In genomic region chr4:155397511-155398221, GRCm38 (mm10) we compare ENCODE assay signal across 8 mouse cellular contexts. TPM values are rescaled to one million over a fixed set of nuclear protein-coding genes. Genes with fewer than 3 reads are reported as not detected.
DNase-seq lines count a peak whose midpoint lies in the region; ATAC-seq and TF ChIP-seq lines count a peak whose summit lies in the region.

Gene Gabrd (minus strand): TSS chr4:155398112.

- under 1% methylated on average over 57 of the region's 57 CpGs for WGBS in heart, embryonic 10.5 days
- under 1% methylated on average over 26 of the region's 57 CpGs for WGBS in kidney, embryonic 14.5 days
- WGBS in liver, embryonic 14.5 days (ENCODE audit: insufficient replicate concordance) = 2% methylated on average over 57 of the region's 57 CpGs
- WGBS in neural tube, embryonic 14.5 days = under 1% methylated on average over 57 of the region's 57 CpGs

- ATAC-seq in kidney, embryonic 14.5 days (ENCODE audit: low FRiP score, low TSS enrichment) = peak; percentile 69
- no peak for ATAC-seq in liver, embryonic 14.5 days (ENCODE audit: insufficient read depth)
- no peak for ATAC-seq in neural tube, embryonic 14.5 days (ENCODE audit: low read depth)

- H3K9me3 ChIP-seq in heart, embryonic 10.5 days = no peaks in the 10 kb centered on the region
- no peaks in the 10 kb centered on the region for H3K9me3 ChIP-seq in kidney, embryonic 14.5 days (ENCODE audit: control insufficient read depth, low read length)
- no peaks in the 10 kb centered on the region for H3K9me3 ChIP-seq in liver, embryonic 14.5 days (ENCODE audit: control insufficient read depth, low read length)
- H3K9me3 ChIP-seq in neural tube, embryonic 14.5 days (ENCODE audit: control insufficient read depth, low read length) = no peaks in the 10 kb centered on the region

- peaks cover 9% of the 10 kb centered on the region for H3K4me1 ChIP-seq in heart, embryonic 10.5 days
- no peaks in the 10 kb centered on the region for H3K4me1 ChIP-seq in kidney, embryonic 14.5 days (ENCODE audit: control insufficient read depth, insufficient read depth, low read length)
- no peaks in the 10 kb centered on the region for H3K4me1 ChIP-seq in liver, embryonic 14.5 days (replicated peaks; ENCODE audit: control insufficient read depth in 2 of 2, insufficient read depth in 2 of 2, low read length in 1 of 2)
- 0 out of 2 replicates have a peak, but pooled peaks cover 3% of the 10 kb centered on the region for H3K4me1 ChIP-seq in neural tube, embryonic 14.5 days (ENCODE audit: control insufficient read depth, insufficient read depth, low read length)

- H3K9ac ChIP-seq in kidney, embryonic 14.5 days (ENCODE audit: low read depth, low read length) = no peak within 1 kb of the TSS
- H3K9ac ChIP-seq in liver, embryonic 14.5 days (replicated peaks) = no peak within 1 kb of the TSS
- peak within 1 kb of the TSS; percentile 25; the same call in 1 of the 2 replicates for H3K9ac ChIP-seq in neural tube, embryonic 14.5 days (replicated peaks; ENCODE audit: low read depth, low read length)

- no peak for DNase-seq in layer of hippocampus, adult 8-10 months (ENCODE audit: low spot score in 2 of 2)
- DNase-seq in layer of hippocampus, adult 9-10 months (ENCODE audit: low spot score) = no peak
- peak; percentile 80 for DNase-seq in embryo, embryonic 10 days (ENCODE audit: low spot score)
- peak; percentile 83 for DNase-seq in heart, embryonic 10.5 days (ENCODE audit: low spot score)
- no peak for DNase-seq in liver, embryonic 14.5 days (ENCODE audit: low read depth in 3 of 3, low spot score in 3 of 3)
- peak; percentile 16 for DNase-seq in urinary bladder, postnatal 10 days (ENCODE audit: low spot score)

- H3K4me2 ChIP-seq in kidney, embryonic 14.5 days (replicated peaks; ENCODE audit: low read depth, low read length) = peak within 1 kb of the TSS; percentile 63
- peak within 1 kb of the TSS; percentile 47 for H3K4me2 ChIP-seq in liver, embryonic 14.5 days (ENCODE audit: low read depth)
- peak within 1 kb of the TSS; percentile 68 for H3K4me2 ChIP-seq in neural tube, embryonic 14.5 days (ENCODE audit: low read depth, low read length)

- no peak for TF ChIP-seq CTCF in liver, embryonic 14.5 days (IDR thresholded peaks at IDR 0.05; ENCODE audit: low read depth)

- peak within 1 kb of the TSS; percentile 56 for H3K4me3 ChIP-seq in heart, embryonic 10.5 days
- peak within 1 kb of the TSS; percentile 30 for H3K4me3 ChIP-seq in kidney, embryonic 14.5 days (ENCODE audit: low read length)
- H3K4me3 ChIP-seq in liver, embryonic 14.5 days (ENCODE audit: insufficient read depth in 1 of 2, low read depth in 2 of 2, low read length in 2 of 2) = no peak within 1 kb of the TSS
- peak within 1 kb of the TSS; percentile 30 for H3K4me3 ChIP-seq in neural tube, embryonic 14.5 days (ENCODE audit: low read depth, low read length)

- H3K27ac ChIP-seq in heart, embryonic 10.5 days = no peak within 1 kb of the TSS
- no peak within 1 kb of the TSS for H3K27ac ChIP-seq in kidney, embryonic 14.5 days (ENCODE audit: low read depth, low read length)
- no peak within 1 kb of the TSS for H3K27ac ChIP-seq in liver, embryonic 14.5 days
- H3K27ac ChIP-seq in neural tube, embryonic 14.5 days (ENCODE audit: low read depth, low read length) = no peak within 1 kb of the TSS

- no peak for TF ChIP-seq EP300 in liver, embryonic 14.5 days (IDR thresholded peaks at IDR 0.05; ENCODE audit: low read depth)

- peaks cover 66% of the 10 kb centered on the region for H3K27me3 ChIP-seq in heart, embryonic 10.5 days (ENCODE audit: insufficient read depth, poor library complexity, severe bottlenecking)
- peaks cover 16% of the 10 kb centered on the region for H3K27me3 ChIP-seq in kidney, embryonic 14.5 days (ENCODE audit: control insufficient read depth, insufficient read depth, low read length)
- H3K27me3 ChIP-seq in liver, embryonic 14.5 days (ENCODE audit: control insufficient read depth, insufficient read depth, low read length) = peaks cover 13% of the 10 kb centered on the region
- peaks cover 29% of the 10 kb centered on the region for H3K27me3 ChIP-seq in neural tube, embryonic 14.5 days (ENCODE audit: control insufficient read depth, insufficient read depth, low read length)

- no peaks in the 10 kb centered on the region for H3K36me3 ChIP-seq in heart, embryonic 10.5 days
- H3K36me3 ChIP-seq in kidney, embryonic 14.5 days (ENCODE audit: control insufficient read depth, insufficient read depth, low read length) = no peaks in the 10 kb centered on the region
- H3K36me3 ChIP-seq in liver, embryonic 14.5 days (replicated peaks; ENCODE audit: control insufficient read depth, insufficient read depth, low read depth) = no peaks in the 10 kb centered on the region
- no peaks in the 10 kb centered on the region for H3K36me3 ChIP-seq in neural tube, embryonic 14.5 days (ENCODE audit: control insufficient read depth, insufficient read depth, low read length)

RNA-seq across cellular contexts. Expression of gene Gabrd, which starts in this region (rescaled TPM):
- 10 to 100 TPM; 23.0 to 25.0 (median 24.7) TPM for total RNA-seq in layer of hippocampus, adult 8-10 months (2022)
- polyA plus RNA-seq in heart, embryonic 10.5 days (2016; fragmentation: Nextera tagmentation; extraction: Ambion mirVana) = not detected in 2 replicates
- 0.07 TPM in 1 of 2 replicates, not detected in the other for polyA plus RNA-seq in kidney, embryonic 14.5 days (2014; fragmentation: Nextera tagmentation; extraction: Ambion mirVana)
- 0.02 TPM in 1 of 2 replicates, not detected in the other for polyA plus RNA-seq in liver, embryonic 14.5 days (2012; rRNA removed)
- not detected in 2 replicates for polyA plus RNA-seq in liver, embryonic 14.5 days (2014; fragmentation: Nextera tagmentation; extraction: Ambion mirVana)
- polyA plus RNA-seq in neural tube, embryonic 14.5 days (2014; fragmentation: Nextera tagmentation; extraction: Ambion mirVana) = 0.13 and 0.41 TPM in 2 replicates

Comparison
In these comparisons a context has a peak if more than half of its experiments do, and no peak if none do; other contexts are left out.
1. Peak in DNase-seq and H3K4me3 ChIP-seq in heart, embryonic 10.5 days; RNA of the gene not detected or under 1 TPM.
2. Peak in ATAC-seq, H3K4me3 ChIP-seq and H3K4me2 ChIP-seq in kidney, embryonic 14.5 days; RNA of the gene not detected or under 1 TPM.
3. DNase-seq: peak in embryo, embryonic 10 days (single experiment) and urinary bladder, postnatal 10 days (single experiment); none in layer of hippocampus, adult 8-10 months (0 of 2), layer of hippocampus, adult 9-10 months (single experiment) and liver, embryonic 14.5 days (0 of 3).
4. Peak in every context shown above with its lines, with median percentiles within 50 percentile points of each other: H3K4me2 ChIP-seq.